Mouse (Mus musculus) spleen, adult 2 months (tissue): ENCODE measurements around the gene Slc6a5. TPM values are rescaled to one million over a fixed set of nuclear protein-coding genes. Genes with fewer than 3 reads are reported as not detected.
"Not testable (repeated sequence)": the region's sequence is repeated elsewhere in the genome, so short reads cannot be mapped to it uniquely, and the experiment has no call there.

Experiments
- DNase-seq, 2 experiments: peaks; one replicate each; pipeline versions ENCODE4 v3.0.0 to v3.0.0-alpha.2; 2012 to 2021; ENCODE audit warnings: low spot score in 2 of 2, low read depth in 1 of 2
- H3K27ac ChIP-seq: fragments of 200-500 bp; 2 replicates; pipeline ENCODE4 v1.5.1; 2012; ENCODE audit warnings: low read length, inconsistent platforms; ENCODE audit not compliant: insufficient read depth
- H3K27me3 ChIP-seq: fragments of 200-500 bp; 2 replicates; pipeline ENCODE4 v1.6.1; 2012; ENCODE audit warnings: mild to moderate bottlenecking, moderate library complexity, low read length, inconsistent platforms; ENCODE audit not compliant: control insufficient read depth, insufficient read depth
- H3K36me3 ChIP-seq: fragments of 200-500 bp; 2 replicates; pipeline ENCODE4 v1.6.1; 2012; ENCODE audit warnings: mild to moderate bottlenecking, low read length, inconsistent platforms; ENCODE audit not compliant: control insufficient read depth, insufficient read depth
- H3K4me1 ChIP-seq: fragments of 200-500 bp; 2 replicates; pipeline ENCODE4 v1.6.1; 2011; ENCODE audit warnings: inconsistent platforms; ENCODE audit not compliant: control insufficient read depth, insufficient read depth, insufficient read length
- H3K4me3 ChIP-seq: fragments of 200-500 bp; 2 replicates; pipeline ENCODE4 v1.5.1; 2011; ENCODE audit warnings: mild to moderate bottlenecking, inconsistent platforms; ENCODE audit not compliant: insufficient read depth, insufficient read length; ENCODE audit errors: extremely low read depth
- CTCF ChIP-seq: fragments of 200-500 bp; IDR thresholded peaks from 2 replicates; pipeline ENCODE4 v1.5.1; 2011; ENCODE audit warnings: mild to moderate bottlenecking, inconsistent platforms; ENCODE audit not compliant: insufficient read depth, insufficient read length, insufficient replicate concordance; ENCODE audit errors: extremely low read depth
- POLR2A ChIP-seq: fragments of 200-500 bp; IDR thresholded peaks from 2 replicates; pipeline ENCODE4 v1.6.1; 2011; ENCODE audit warnings: low read depth, low read length, inconsistent platforms
- WGBS: fragments of 180-500 bp; shearing (Covaris S2); methylation state at CpG from one replicate; pipeline ENCODE4 v1.1.7; 2018; 5-methylcytosine and 5-hydroxymethylcytosine counted together
- polyA plus RNA-seq: library from polyadenylated mRNA; depleted of rRNA; stranded (reverse); fragments of >200 nt; gene quantifications from 2 replicates; pipeline ENCODE4 v1.2.3, GENCODE M21; 2012

Gene Slc6a5
- polyA plus RNA-seq, 1 experiment: not detected

DNA sequence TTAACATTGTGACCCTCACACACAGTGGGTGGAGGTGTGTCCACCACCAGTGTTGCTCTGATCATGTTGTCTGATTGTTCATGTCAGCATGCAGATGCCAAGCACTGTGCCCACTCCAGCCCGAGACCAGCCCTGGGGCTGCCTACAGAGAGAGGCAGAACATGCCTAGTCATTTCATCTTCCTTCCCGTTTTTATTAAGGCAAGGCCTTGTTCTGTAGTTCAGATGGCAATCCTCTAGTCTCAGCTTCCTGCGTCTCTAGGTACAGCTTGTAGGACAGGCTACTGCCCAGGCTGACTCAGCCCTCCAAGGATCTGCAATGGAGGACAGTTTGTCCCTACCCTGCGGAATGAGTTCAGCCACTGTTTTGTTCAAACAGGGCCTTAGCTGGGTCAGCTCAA lies 13.0 kb downstream of the Slc6a5 start:
- no peaks in the 10 kb centered on the region for H3K4me1 ChIP-seq
- no peak for DNase-seq
- no peak overlapping the region for H3K4me3 ChIP-seq
- no peaks in the 10 kb centered on the region for H3K36me3 ChIP-seq
- TF ChIP-seq CTCF: no peak
- no peak for TF ChIP-seq POLR2A
- 16% methylated on average over 4 of the region's 4 CpGs for WGBS
- H3K27ac ChIP-seq: no peak overlapping the region
- no peaks in the 10 kb centered on the region for H3K27me3 ChIP-seq

DNA sequence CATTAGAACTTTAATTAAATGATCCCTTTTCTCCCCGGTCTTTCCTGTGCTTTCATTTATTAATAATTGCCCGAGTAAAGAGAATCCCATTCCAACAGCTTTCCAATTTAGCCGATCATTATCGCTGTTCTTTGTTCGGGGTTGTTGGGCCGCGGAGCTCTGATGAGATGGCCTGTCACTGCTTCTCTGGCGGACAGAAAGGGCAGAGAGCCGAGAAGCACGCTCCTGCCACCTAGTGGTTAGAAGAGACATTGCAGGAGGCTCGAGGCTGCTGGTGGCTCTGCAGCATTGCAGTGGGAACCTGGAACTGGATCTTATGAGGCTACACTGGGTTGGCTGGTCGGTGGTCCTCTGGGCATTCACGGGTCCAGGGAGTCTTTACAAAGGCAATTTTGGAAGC lies 13.4 kb downstream of the Slc6a5 start:
- Histone ChIP-seq H3K36me3 (no peaks in the 10 kb centered on the region), H3K27ac (no peak overlapping the region), H3K4me3 (no peak overlapping the region), H3K27me3 (no peaks in the 10 kb centered on the region), H3K4me1 (no peaks in the 10 kb centered on the region)
- peak; percentile 17 to 56 for DNase-seq
- WGBS: 3% methylated on average over 13 of the region's 13 CpGs
- TF ChIP-seq POLR2A (no peak), CTCF (peak; percentile 96)

- Histone ChIP-seq H3K4me1 (no peaks in the 10 kb centered on the region), H3K36me3 (no peaks in the 10 kb centered on the region), H3K27ac (no peak overlapping the region), H3K4me3 (no peak overlapping the region), H3K27me3 (no peaks in the 10 kb centered on the region)
- TF ChIP-seq POLR2A: no peak
- TF ChIP-seq CTCF: no peak
- no peak for DNase-seq
- WGBS: 59% methylated on average over 3 of the region's 3 CpGs
Measured at GRCm38 (mm10) chr7:49928571-49928970, 18.6 kb downstream of the Slc6a5 start.

GRCm38 (mm10) chr7:49929999-49930398 lies 20.1 kb downstream of the Slc6a5 start:
- no peak overlapping the region for H3K4me3 ChIP-seq
- no peaks in the 10 kb centered on the region for H3K27me3 ChIP-seq
- DNase-seq: no peak
- H3K4me1 ChIP-seq: no peaks in the 10 kb centered on the region
- no peak overlapping the region for H3K27ac ChIP-seq
- TF ChIP-seq POLR2A (no peak), CTCF (no peak)
- 83% methylated on average over 4 of the region's 4 CpGs for WGBS
- no peaks in the 10 kb centered on the region for H3K36me3 ChIP-seq

DNA sequence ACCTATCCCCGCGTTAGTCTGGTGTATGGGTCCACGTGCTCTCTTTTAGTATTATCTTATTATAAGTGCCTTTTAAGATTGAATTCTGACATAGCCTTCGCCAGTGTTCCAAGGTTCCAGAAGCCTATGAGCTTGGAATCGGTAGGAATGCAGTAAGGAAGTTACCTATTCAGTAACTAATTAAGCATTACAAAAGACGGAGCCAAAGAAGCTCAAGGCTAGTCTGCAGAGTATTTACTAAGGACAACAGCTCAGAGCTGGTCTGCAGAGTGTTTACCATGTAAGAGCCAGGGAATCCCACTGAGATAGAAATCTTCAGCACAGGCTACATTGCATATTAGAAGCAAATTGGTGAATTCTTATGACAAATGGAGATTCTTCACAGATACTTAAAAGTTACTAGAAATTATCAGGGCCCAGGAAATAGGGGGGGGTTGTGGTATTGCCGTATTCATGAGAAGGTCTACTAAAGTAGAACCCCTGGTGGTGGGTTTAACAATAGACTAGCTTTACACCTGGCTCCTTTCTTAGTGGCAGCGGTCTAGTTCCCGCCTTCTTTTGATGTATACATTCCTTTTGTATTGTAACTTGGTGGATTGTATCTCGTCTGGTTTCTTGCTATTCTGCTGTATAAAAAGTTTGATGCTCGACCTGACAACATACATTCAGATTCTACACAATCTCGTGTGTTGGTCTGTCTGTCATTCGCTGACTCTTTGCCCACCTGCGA lies 23.6 kb downstream of the Slc6a5 start:
- not testable (repeated sequence) for H3K4me1 ChIP-seq, H3K36me3 ChIP-seq, H3K27ac ChIP-seq, H3K27me3 ChIP-seq, H3K4me3 ChIP-seq, DNase-seq
- 86% methylated on average over 14 of the region's 14 CpGs for WGBS

- no peak overlapping the region for H3K27ac ChIP-seq
- H3K27me3 ChIP-seq: no peaks in the 10 kb centered on the region
- H3K4me3 ChIP-seq: no peak overlapping the region
- no peaks in the 10 kb centered on the region for H3K36me3 ChIP-seq
- no peak for DNase-seq
- TF ChIP-seq POLR2A (no peak), CTCF (no peak)
- no peaks in the 10 kb centered on the region for H3K4me1 ChIP-seq
- WGBS: 84% methylated on average over 3 of the region's 3 CpGs
Measured at GRCm38 (mm10) chr7:49936821-49937220, 26.9 kb downstream of the Slc6a5 start.

DNA sequence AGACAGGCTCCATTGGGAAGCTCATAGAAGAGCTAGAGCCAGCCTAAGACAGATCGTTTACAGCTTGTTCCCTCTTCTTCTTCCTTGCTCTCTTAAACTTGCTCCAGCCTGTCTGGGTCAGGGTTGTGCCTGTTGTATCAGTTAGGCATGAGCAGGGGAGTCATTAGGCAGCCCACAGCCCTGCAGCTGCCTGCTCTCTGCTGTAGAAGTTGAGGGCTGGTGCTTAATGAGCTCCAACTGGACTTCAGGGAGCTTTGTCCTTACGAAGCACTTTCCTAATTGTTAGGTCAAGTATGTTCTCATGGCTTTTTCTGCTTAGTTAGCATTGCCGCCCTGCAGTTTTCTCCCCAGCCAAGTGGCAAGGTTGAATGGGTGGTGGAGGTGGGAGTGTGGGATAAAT lies 32.1 kb downstream of the Slc6a5 start:
- DNase-seq: no peak
- H3K4me3 ChIP-seq: no peak overlapping the region
- H3K27ac ChIP-seq: no peak overlapping the region
- TF ChIP-seq POLR2A: no peak
- no peak for TF ChIP-seq CTCF
- H3K27me3 ChIP-seq: no peaks in the 10 kb centered on the region
- WGBS: 69% methylated on average over 3 of the region's 3 CpGs
- H3K4me1 ChIP-seq: no peaks in the 10 kb centered on the region
- no peaks in the 10 kb centered on the region for H3K36me3 ChIP-seq

GRCm38 (mm10) chr7:49942490-49942889 lies 32.5 kb downstream of the Slc6a5 start:
- WGBS: 60% methylated on average over 5 of the region's 5 CpGs
- H3K27ac ChIP-seq: no peak overlapping the region
- no peak for DNase-seq
- H3K36me3 ChIP-seq: no peaks in the 10 kb centered on the region
- H3K27me3 ChIP-seq: no peaks in the 10 kb centered on the region
- TF ChIP-seq POLR2A: no peak
- no peak for TF ChIP-seq CTCF
- H3K4me1 ChIP-seq: no peaks in the 10 kb centered on the region
- H3K4me3 ChIP-seq: no peak overlapping the region
